Mouse (Mus musculus): ENCODE data around the gene Vstm2l. TPM values are rescaled to one million over a fixed set of nuclear protein-coding genes. Genes with fewer than 3 reads are reported as not detected.

The Vstm2l gene
- not detected for polyA plus RNA-seq (2014; fragmentation: Illumina TruSeq; extraction: RNeasy Lipid Tissue Mini Kit (QIAGEN cat#74804); ENCODE audit: low read depth, low replicate concordance)

GRCm38 (mm10) chr2:157914105-157914764 is at the start of gene Vstm2l:
Gene Vstm2l, plus strand, starts transcription at chr2:157914653.

Other genes with a start within 250 kb of the Vstm2l start
- gene Ctnnbl1, start 177.3 kb upstream of the Vstm2l start, polyA plus RNA-seq (2014; fragmentation: Illumina TruSeq; extraction: RNeasy Lipid Tissue Mini Kit (QIAGEN cat#74804); ENCODE audit: low read depth, low replicate concordance): 9.5 TPM
- gene Tti1, start 113.8 kb downstream of the Vstm2l start, polyA plus RNA-seq (2014; fragmentation: Illumina TruSeq; extraction: RNeasy Lipid Tissue Mini Kit (QIAGEN cat#74804); ENCODE audit: low read depth, low replicate concordance): 21.2 TPM
- gene Rprd1b, start 113.8 kb downstream of the Vstm2l start, polyA plus RNA-seq (2014; fragmentation: Illumina TruSeq; extraction: RNeasy Lipid Tissue Mini Kit (QIAGEN cat#74804); ENCODE audit: low read depth, low replicate concordance): 20.4 TPM
- 162 TPM for gene Tgm2, start 231.8 kb downstream of the Vstm2l start, polyA plus RNA-seq (2014; fragmentation: Illumina TruSeq; extraction: RNeasy Lipid Tissue Mini Kit (QIAGEN cat#74804); ENCODE audit: low read depth, low replicate concordance)

Data from heart, adult 10 weeks (tissue).